Mouse (Mus musculus): Measurements from ENCODE around the gene Nhlh2.

Gene Nhlh2

DNA sequence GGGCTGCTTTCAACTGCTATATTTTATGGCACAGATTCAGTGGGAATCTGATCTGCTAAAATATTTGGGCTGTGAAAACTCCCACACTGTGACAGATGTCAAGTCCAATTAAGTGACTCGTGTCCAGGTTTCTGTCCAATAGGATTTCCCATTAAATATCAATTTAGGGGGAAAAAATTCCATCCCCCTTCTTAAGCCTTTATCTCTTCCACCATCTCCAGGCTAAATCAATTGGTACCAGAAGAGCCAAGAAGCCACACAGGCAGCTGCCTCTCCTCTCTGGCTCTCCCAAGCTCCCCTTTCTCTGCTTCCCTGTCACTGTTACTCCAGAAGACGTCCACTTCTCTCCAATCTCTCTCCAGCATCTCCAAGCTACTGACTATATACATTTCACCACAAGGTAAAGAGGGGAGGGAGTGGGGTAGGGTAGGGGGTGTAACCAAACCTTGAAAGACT lies at the start of gene Nhlh2:
TSS of gene Nhlh2 (plus strand) at position 151 of the 456 bp plus-strand sequence.
- WGBS = 41% methylated on average over 2 of the region's 2 CpGs

DNA sequence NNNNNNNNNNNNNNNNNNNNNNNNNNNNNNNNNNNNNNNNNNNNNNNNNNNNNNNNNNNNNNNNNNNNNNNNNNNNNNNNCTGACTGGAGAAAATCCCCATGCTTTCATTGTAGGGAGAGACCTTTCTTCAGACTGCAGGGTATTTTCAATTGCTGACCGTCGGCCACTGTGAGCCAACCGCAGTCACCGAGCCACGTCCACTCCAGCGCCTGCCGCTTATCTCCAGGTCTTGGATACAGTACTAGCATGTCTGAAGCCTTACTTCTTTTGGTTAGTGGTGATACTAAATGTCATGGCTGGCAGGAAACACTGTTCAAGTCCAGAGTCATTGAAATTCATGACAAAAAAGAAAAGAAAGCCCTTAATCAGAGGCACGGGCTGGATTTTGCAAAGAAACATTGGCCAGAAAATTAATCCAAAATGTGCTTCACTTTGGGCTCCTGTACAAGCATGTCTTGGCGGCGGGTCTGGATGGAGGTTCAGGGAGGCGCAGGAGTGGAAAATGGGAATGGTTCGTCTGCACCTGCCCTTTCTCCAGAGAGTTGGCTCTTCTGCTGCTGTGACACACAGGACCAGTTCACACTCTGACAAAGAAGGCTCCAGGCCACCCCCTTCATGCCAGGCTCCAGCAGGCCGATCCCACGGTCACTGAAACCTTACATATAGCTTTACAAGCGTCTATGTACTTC lies 48.6 kb upstream of the Nhlh2 start:
- 80% methylated on average over 15 of the region's 15 CpGs for WGBS

GRCm38 (mm10) chr3:101963501-101963900 lies 46.4 kb upstream of the Nhlh2 start:
- 81% methylated on average over 9 of the region's 9 CpGs for WGBS

DNA sequence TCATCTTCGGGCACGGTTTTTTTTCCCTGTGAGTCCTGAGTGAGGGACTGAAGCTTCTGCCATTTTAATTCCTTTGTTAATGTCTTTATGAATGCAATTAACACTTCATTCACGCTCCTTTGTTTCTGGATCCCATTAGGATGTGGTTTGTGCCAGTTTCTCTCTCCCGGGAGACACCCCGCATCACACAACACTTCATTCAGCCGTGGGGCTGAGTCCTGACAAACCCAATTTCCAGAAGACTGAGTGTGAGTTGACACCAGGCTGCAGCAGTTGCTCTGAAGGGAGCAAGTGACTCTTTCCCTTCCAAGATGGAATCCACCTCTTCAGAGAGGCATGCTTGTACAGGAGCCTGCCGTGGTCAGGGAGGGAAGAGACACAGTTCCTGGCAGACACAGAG lies 45.5 kb upstream of the Nhlh2 start:
- 58% methylated on average over 7 of the region's 7 CpGs for WGBS

DNA sequence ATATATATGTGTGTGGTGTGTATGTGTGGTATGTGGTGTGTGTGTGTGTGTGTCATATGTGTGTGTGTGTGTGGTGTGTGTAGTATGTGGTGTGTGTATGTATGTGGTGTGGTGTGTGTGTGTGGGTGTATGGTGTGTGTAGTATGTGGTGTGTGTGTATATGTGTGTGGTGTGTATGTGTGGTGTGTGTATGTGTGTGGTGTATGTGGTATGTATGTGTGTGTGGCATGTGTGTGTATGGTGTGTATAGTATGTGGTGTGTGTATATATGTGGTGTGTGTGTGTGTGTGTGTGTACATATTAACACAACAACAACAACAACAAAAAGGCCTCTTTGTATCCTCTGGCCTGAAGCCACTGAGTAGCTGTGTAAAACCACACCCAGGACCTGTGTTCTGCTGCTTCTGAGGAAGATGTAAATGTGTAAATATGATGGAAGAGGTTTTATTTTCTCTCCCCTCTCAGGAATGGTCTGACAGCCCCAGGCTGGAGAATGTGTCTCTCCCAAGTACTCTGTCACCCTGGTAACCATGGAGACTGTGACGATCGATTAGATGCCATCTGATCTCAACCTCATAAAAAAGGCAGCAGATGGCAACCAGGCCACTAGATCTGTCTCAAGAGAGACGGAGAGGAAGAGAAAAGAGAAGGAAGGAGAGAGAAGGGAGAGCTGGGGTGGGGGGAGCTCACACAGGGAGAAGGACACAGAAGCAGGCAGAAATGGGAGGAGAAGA lies 42.9 kb upstream of the Nhlh2 start:
- 59% methylated on average over 3 of the region's 3 CpGs for WGBS

GRCm38 (mm10) chr3:101975337-101975736 lies 34.5 kb upstream of the Nhlh2 start:
- 89% methylated on average over 10 of the region's 10 CpGs for WGBS

DNA sequence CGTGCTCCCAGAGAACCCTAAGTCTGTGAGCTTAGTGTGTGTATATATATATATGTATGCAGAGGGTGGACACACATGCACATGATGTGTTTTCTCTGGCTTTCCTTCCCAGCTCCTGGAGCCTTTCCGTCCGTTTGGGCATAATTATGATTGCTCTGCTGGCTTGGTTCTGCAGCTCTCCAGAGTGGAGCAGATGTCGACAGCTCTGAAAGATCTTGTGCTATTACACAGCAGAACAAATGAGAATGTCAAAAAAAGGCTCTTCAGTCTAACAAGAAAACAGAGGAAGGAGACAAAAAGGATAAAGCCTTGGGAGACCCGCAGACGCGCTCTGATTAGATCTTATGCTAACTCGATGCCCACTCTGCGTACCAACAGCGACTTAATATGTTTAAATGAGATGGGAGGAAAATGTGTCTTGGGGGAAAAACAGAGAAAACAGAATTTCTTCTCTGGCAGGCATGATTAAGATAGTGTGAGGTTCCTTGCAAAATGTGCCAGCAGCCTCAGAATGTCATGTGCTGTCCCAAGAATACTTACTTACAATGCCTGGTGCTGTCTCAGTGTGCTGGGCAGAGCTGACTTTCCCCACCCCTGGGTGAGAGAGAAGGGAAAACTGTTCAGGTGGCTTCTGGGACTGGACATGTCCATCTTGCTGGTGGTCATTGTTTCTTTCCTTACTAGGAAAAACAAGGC lies 31.4 kb upstream of the Nhlh2 start:
- WGBS = 45% methylated on average over 10 of the region's 10 CpGs

DNA sequence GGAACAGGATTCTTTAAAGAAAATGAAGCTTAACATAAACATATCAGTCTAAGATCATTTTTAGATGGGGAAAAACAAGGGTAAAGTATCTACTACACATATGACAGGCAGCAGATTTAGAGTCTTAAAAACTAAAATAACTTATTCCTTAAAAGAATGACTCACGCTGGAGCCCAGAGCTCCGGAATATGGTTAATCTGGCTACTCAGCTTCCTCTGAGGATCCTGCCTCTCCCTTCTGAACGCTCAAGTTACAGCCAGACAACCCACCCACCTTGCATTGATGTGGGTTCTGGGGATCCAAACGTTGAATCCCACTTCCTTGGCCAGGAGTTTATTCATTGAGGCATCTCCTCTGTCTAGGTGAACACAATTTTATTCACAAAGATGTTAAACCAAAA lies 26.0 kb upstream of the Nhlh2 start:
- WGBS = 33% methylated on average over 4 of the region's 4 CpGs

DNA sequence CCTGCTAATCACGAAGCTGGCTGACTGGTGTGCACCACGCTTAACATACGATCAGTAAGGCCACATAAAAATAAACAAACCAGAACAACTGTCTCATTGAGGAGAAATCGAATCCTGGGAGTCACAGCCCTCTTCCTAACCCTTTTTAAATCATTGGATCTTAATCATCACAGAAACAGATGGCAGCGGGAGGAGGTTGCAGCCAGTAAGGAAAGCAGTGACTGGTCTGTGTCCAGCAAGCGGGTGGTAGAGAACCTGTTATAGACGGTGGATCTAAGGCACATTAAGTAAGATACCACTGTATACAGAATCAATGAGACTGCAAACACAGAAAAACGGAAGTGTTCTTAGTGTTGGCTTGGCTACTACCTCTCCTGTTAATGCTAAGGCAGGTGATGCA lies 24.2 kb upstream of the Nhlh2 start:
- 59% methylated on average over 8 of the region's 8 CpGs for whole genome bisulfite sequencing

GRCm38 (mm10) chr3:101990136-101990535 lies 19.7 kb upstream of the Nhlh2 start:
- WGBS = 71% methylated on average over 3 of the region's 3 CpGs

- 81% methylated on average over 6 of the region's 6 CpGs for WGBS
These were observed 18.8 kb upstream of the Nhlh2 start for GRCm38 (mm10) chr3:101990995-101991516.

DNA sequence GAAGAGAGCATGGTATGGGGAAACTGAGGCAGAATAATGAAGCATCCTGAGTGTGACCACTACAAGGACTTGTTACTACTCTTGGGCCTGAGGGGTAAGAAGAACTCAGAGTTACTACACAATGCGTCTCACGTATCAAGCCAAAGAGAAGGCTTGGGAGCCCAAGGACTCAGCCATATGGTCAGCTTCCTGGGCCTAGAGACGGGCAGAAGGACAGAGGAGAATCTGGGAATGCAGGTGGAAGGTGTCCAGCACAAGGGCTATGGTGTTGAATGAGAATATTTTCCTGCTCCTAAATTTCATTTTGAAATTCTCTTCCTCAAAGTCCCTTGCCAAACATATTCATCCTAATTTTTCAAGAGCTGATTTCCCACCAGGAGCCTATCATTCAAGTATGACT lies 12.0 kb upstream of the Nhlh2 start:
- WGBS = 96% methylated on average over 3 of the region's 3 CpGs

DNA sequence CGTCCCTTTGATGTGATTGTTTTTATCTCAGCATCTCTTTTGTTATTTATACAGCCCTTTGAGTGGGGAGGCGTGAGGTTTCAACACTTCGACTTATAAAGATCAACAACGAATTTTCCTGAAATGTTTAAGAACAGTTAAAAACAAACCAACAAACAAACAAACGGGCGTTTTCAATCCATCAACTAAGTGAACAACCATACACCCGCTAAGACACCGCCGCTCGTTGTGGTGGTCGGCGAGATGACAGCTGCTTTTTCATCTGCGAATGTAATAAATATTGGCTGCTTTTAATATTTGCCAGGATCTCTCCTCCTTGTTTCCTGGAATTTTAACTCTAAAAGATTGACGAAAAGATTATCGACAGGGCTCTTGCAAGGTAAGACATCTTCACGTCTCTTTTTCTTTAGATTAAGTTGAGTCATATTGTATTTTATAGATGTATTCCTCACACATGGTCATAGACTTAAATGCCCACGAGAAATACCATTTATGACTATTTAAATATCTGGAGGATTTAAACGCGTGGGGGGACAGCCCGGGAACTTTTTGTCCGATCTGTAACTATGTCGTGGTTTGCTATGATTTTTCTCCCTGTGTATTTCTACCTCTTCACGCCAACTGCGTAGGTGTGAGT lies 923 bp downstream of the Nhlh2 start:
- WGBS = 13% methylated on average over 24 of the region's 24 CpGs

DNA sequence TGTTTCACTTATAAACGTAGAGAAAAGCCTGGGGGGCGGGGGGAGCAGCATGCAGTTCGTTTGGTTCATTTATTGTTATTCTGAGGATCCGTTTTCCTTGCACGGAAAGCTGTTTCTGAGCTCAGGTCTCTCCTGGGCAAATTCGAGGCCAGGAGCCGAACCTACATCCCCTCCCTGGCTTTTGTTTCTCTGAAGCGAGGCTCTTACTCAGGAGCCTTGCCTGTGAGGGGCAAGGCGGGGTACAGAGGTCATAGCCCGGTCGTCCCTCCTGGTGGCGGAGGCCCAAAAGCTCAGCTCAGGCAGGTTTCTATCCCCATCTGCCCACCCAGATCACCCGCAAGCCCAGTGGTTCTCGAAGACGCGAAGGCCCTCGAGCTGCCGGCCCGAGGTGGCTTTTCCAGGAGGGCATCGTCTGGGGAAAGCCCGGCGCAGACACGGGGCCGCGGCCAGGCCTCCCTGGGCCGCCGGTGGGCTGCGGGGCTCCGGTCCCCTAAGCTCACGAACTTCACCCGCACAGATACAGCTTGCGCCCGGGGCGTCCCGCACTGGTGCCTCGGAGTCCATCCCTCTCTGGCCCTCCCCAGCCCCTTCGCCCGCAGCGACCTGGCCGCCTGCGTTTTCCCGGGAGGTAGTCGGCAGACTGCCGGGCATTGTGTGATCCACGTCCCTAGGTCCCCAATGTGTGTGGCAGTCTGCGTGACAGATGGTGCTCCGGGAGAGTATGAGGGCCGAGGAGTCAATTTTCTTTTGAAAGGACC lies 1.6 kb downstream of the Nhlh2 start:
- WGBS = 4% methylated on average over 48 of the region's 48 CpGs

DNA sequence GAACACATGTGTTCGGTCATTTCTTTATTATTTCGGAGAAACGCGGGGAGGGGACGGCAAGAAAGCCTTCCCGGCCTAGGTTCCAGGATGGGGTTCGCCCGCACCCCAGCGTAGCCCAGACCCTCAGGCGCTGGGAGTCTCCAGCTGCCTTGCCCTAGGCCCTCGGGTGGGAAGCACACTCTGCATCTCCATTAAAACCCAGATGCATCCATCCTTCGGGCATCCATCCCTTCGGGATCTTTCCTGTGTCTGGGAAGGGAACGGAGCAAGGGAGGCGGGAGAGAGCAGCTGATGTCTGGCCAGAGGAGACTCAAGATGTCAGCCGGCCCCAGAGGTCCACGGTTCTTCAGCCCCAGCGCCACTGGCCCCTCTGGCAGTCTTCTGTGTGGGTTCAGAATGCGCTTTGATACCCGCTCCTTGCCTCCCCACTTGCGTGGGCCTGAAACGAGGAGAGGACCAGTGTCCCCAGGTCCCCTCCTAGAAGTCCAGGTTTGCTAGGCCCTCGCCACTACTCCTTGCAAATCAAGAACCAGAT lies 2.3 kb downstream of the Nhlh2 start:
- WGBS = 13% methylated on average over 23 of the region's 23 CpGs

DNA sequence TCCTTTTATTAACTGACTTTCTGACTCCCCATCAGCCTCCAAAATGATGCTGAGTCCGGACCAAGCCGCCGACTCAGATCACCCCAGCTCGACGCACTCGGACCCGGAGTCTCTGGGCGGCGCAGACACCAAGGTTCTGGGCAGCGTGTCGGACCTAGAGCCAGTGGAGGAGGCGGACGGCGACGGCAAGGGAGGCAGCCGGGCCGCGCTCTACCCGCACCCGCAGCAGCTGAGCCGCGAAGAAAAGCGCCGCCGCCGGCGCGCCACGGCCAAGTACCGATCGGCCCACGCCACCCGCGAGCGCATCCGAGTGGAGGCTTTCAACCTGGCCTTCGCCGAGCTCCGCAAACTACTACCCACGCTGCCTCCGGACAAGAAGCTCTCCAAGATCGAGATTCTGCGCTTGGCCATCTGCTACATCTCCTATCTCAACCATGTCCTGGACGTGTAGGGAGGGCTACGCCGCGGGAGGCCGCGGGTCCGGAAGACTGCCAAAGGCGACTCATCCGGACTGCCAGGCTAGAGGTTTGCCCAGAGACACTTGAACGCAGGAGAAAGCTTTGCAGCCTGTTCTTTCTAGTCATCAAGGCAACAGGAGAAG lies 2.8 kb downstream of the Nhlh2 start:
- 1% methylated on average over 53 of the region's 53 CpGs for WGBS

- 82% methylated on average over 1 of the region's 1 CpGs for WGBS
These were observed 10.7 kb downstream of the Nhlh2 start for GRCm38 (mm10) chr3:102020604-102021003.

DNA sequence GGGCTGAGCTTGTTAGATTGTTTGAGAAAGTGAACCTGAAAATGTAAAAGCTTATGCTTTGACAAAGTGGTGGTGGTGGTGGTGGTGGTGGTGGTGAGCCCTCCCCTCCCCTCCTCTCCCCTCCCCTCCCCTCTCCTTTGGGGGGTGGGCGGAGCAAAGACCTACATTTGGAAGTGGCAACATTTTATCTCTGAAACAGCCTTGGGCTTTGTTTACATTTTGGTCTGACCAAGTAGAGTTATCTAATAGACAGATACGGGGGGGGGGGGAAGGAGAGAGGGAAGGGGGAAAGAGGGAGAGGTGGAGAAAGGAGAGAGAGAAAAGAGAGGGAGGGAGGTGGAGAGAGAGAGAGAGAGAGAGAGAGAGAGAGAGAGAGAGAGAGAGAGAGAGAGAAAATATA lies 12.8 kb downstream of the Nhlh2 start:
- 30% methylated on average over 2 of the region's 2 CpGs for WGBS

GRCm38 (mm10) chr3:102023337-102023736 lies 13.5 kb downstream of the Nhlh2 start:
- WGBS = 5% methylated on average over 31 of the region's 31 CpGs

GRCm38 (mm10) chr3:102023829-102024228 lies 14.0 kb downstream of the Nhlh2 start:
- 35% methylated on average over 5 of the region's 5 CpGs for WGBS

All from cerebral cortex, adult 2 months (tissue).